Comparison of ENCODE assay signal across 8 mouse cellular contexts in genomic region chr14:51984247-51985231, GRCm38 (mm10). TPM values are rescaled to one million over a fixed set of nuclear protein-coding genes. Genes with fewer than 3 reads are reported as not detected.
DNase-seq lines count a peak whose midpoint lies in the region; ATAC-seq and TF ChIP-seq lines count a peak whose summit lies in the region.

Arhgef40 (plus strand) TSS chr14:51984719.

- peak within 1 kb of the TSS; percentile 93 for H3K4me2 ChIP-seq in hindbrain, postnatal 0 days (ENCODE audit: low read depth, low read length)

- intact Hi-C loops in gastrocnemius, postnatal 14 days (cut with DNase I; ENCODE audit: low total_unique reads) = loop anchor here (10.0 kb wide), 1 partner anchor 50 kb away; no protein-coding TSS in a partner anchor

- H3K4me1 ChIP-seq in hindbrain, postnatal 0 days (ENCODE audit: insufficient read depth, low read length) = peaks cover 8% of the 10 kb centered on the region; the same call in 1 of the 2 replicates
- peaks cover 44% of the 10 kb centered on the region for H3K4me1 ChIP-seq in limb, embryonic 10.5 days
- peaks cover 50% of the 10 kb centered on the region for H3K4me1 ChIP-seq in midbrain, embryonic 10.5 days

- peak within 1 kb of the TSS; percentile 90 for H3K27ac ChIP-seq in layer of hippocampus, adult 2 months
- H3K27ac ChIP-seq in hindbrain, postnatal 0 days = peak within 1 kb of the TSS; percentile 94
- H3K27ac ChIP-seq in limb, embryonic 10.5 days = peak within 1 kb of the TSS; percentile 98
- peak within 1 kb of the TSS; percentile 95 for H3K27ac ChIP-seq in midbrain, embryonic 10.5 days (replicated peaks)

- H3K27me3 ChIP-seq in hindbrain, postnatal 0 days (ENCODE audit: insufficient read depth, low read length) = no peaks in the 10 kb centered on the region
- 0 out of 2 replicates have a peak, but pooled peaks cover 4% of the 10 kb centered on the region for H3K27me3 ChIP-seq in limb, embryonic 10.5 days (ENCODE audit: low read depth, poor library complexity, severe bottlenecking)
- H3K27me3 ChIP-seq in midbrain, embryonic 10.5 days (ENCODE audit: low read depth, poor library complexity, severe bottlenecking) = 0 out of 2 replicates have a peak, but pooled peaks cover 9% of the 10 kb centered on the region

- no peak for TF ChIP-seq CTCF in layer of hippocampus, adult 2 months (conservative IDR thresholded peaks at IDR 0.05)
- TF ChIP-seq CTCF in hindbrain, postnatal 0 days (IDR thresholded peaks at IDR 0.05; ENCODE audit: low read depth) = no peak

- WGBS in hindbrain, postnatal 0 days = 1% methylated on average over 53 of the region's 74 CpGs
- WGBS in limb, embryonic 10.5 days = under 1% methylated on average over 73 of the region's 74 CpGs
- under 1% methylated on average over 72 of the region's 74 CpGs for WGBS in midbrain, embryonic 10.5 days

- ATAC-seq in hindbrain, postnatal 0 days = peak; percentile 88

- peak within 1 kb of the TSS; percentile 92 for H3K9ac ChIP-seq in hindbrain, postnatal 0 days (replicated peaks; ENCODE audit: low read length)

- DNase-seq in layer of hippocampus, adult 2 months (ENCODE audit: low spot score in 2 of 2) = peak; percentile 59 to 65
- DNase-seq in layer of hippocampus, adult 9-10 months (ENCODE audit: low spot score) = no peak
- peak; percentile 69 to 84 for DNase-seq in cerebellum, postnatal 4 days (ENCODE audit: low spot score in 2 of 2)
- DNase-seq in gastrocnemius, postnatal 14 days = peak; percentile 87
- DNase-seq in hindbrain, postnatal 0 days (ENCODE audit: low spot score) = peak; percentile 90
- peak; percentile 91 for DNase-seq in limb, embryonic 10.5 days (ENCODE audit: low spot score)
- peak; percentile 88 for DNase-seq in midbrain, embryonic 10.5 days (ENCODE audit: low spot score)
- peak; percentile 80 to 85 for DNase-seq in spleen, postnatal 10 days (ENCODE audit: low spot score in 2 of 2)

- H3K4me3 ChIP-seq in layer of hippocampus, adult 2 months = peak within 1 kb of the TSS; percentile 69
- peak within 1 kb of the TSS; percentile 75 for H3K4me3 ChIP-seq in hindbrain, postnatal 0 days (ENCODE audit: low read length)
- peak within 1 kb of the TSS; percentile 78 for H3K4me3 ChIP-seq in limb, embryonic 10.5 days
- H3K4me3 ChIP-seq in midbrain, embryonic 10.5 days = peak within 1 kb of the TSS; percentile 82

- peaks cover 13% of the 10 kb centered on the region; the same call in 1 of the 2 replicates for H3K36me3 ChIP-seq in hindbrain, postnatal 0 days (ENCODE audit: insufficient read depth, low read length)
- H3K36me3 ChIP-seq in limb, embryonic 10.5 days = peaks cover 30% of the 10 kb centered on the region
- peaks cover 30% of the 10 kb centered on the region for H3K36me3 ChIP-seq in midbrain, embryonic 10.5 days

- H3K9me3 ChIP-seq in hindbrain, postnatal 0 days (ENCODE audit: low read length) = no peaks in the 10 kb centered on the region
- H3K9me3 ChIP-seq in limb, embryonic 10.5 days (replicated peaks) = no peaks in the 10 kb centered on the region
- H3K9me3 ChIP-seq in midbrain, embryonic 10.5 days (replicated peaks) = no peaks in the 10 kb centered on the region

RNA-seq across cellular contexts. Expression of gene Arhgef40, which starts in this region (rescaled TPM):
- 10 to 100 TPM; 27.9 to 32.2 TPM for total RNA-seq in layer of hippocampus, adult 2 months (2021)
- total RNA-seq in gastrocnemius, postnatal 14 days (2021) = 10 to 100 TPM; 24.2 to 32.0 TPM
- 113 and 124 TPM in 2 replicates for total RNA-seq in hindbrain, postnatal 0 days (2014; rRNA removed)
- polyA plus RNA-seq in hindbrain, postnatal 0 days (2015; fragmentation: Nextera tagmentation; extraction: Ambion mirVana) = 56.4 and 61.8 TPM in 2 replicates
- polyA plus RNA-seq in limb, embryonic 10.5 days (2016; fragmentation: Nextera tagmentation; extraction: Ambion mirVana) = 190 and 236 TPM in 2 replicates
- 85.4 and 99.8 TPM in 2 replicates for polyA plus RNA-seq in midbrain, embryonic 10.5 days (2016; fragmentation: Nextera tagmentation; extraction: Ambion mirVana)
